Mouse (Mus musculus): Measurements from ENCODE around the gene Lrrc55.
"Not testable (repeated sequence)": the region's sequence is repeated elsewhere in the genome, so short reads cannot be mapped to it uniquely, and the experiment has no call there.

The Lrrc55 gene

DNA sequence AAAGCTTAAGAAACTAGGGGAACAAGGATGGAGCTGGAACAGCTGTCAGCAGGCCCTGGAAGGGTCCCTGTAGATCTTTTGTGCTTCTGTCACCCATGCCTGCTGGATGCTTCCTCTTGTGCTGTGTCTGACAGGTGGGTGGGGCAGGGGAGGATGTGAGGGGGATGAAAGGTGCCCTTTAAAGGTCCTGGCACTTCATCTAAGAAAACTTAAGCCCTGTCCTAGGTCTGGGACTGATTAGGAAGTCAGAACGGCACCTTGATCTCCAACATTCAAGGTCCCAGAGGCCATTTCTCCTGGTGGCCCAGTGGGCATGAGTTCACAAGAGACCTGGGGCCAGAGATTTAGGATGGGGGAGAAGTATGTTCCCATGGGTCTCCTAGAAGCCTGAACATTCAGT lies at the start of gene Lrrc55:
Lrrc55 (minus strand) TSS at position 297 of the 400 bp plus-strand sequence.
- DNase-seq (ENCODE audit: extremely low spot score, low spot score), result no peak

DNA sequence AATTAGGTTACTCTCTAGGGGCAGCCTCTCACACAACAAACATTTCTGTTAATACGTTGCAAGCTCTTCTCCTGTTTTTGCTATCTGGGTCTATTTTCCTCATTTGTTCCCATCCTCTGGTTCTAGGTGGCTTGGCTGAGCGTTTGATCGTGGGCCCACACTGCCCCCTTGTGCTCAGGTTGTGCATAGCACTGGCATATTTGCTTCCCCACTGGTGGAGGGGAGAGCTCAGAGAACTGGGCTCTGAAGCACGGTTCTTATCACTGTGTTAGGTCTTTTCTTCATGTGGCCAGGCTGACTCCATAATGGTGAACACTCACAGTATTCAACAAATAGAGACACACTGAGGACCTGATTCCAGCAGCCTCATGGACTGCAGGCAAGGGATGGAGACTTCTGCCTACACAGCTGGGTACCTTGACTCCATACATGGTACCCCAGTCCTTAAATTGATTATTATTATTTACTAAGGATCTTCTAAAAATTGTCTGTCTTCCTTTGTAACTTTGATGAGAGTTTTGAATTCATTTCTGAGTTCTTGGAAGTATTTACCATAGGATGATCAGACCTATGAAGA lies 49.6 kb upstream of the Lrrc55 start:
- DNase-seq (ENCODE audit: extremely low spot score, low spot score), result peak; percentile 83

DNA sequence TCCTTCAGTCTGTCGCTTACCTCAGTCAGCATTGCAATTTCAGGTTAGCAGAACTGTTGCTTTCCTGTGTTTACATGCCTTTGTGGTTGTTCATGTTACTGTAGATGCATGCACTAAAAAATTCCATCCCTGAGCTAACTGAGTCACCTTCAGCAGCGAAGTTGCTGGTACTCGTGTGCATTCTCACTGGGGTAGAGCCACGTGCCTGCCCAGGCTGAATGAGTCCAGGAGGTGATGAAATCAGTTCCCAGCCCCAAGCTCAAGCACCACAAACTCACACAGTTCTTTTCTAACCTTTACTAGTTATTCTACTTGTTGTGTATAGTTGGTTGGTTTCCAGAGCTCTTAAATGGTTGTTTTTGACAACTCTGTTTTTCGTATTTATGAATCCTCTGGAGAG lies 48.7 kb upstream of the Lrrc55 start:
- DNase-seq (ENCODE audit: extremely low spot score, low spot score), result no peak

DNA sequence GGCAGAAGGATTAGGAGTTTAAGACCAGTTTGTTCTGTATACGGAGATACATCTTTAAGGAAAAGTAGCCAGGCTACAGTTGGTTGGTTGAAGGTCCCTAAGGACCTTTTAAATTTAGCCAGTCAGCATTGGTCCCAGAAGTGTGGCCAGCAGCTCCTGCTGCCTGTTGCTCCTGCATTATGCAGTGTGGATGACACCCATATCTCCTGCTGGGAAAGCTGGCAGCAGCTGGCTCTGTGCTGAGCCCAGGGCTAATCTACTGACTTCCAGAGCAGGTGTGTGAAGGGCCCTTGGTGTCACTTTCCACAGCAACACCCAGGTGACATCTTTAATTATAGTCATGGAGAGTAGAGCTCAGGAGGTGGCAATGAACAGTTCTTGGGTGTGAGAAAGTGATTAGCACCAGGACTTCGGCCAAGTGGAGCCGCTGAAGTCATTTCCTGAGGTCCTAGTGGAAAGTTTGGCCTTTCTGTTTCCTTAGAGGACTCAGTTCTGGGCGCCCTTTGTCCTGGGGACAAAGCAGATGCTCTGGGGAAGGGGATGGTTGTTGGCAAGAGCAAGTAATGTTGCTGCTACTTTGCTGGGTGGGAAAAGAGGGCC lies 41.2 kb upstream of the Lrrc55 start:
- no peak for DNase-seq (ENCODE audit: extremely low spot score, low spot score)

DNA sequence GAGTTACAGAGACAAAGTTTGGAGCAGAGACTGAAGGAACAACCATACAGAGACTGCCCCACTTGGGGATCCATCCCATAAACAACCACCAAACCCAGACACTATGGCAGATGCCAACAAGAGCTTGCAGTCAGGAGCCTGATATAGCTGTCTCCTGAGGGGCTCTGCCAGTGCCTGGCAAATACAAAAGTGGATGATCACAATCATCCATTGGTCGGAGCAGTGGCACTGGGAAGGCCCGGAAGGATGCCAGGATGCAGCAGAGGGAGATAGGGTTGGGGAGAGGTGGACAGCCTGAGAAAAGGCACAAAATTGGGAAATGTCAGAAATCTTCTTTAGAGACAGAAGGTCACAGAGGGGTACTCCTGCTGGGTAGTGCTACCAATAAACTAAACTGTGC lies 40.2 kb upstream of the Lrrc55 start:
- not testable (repeated sequence) for DNase-seq (ENCODE audit: extremely low spot score, low spot score)

DNA sequence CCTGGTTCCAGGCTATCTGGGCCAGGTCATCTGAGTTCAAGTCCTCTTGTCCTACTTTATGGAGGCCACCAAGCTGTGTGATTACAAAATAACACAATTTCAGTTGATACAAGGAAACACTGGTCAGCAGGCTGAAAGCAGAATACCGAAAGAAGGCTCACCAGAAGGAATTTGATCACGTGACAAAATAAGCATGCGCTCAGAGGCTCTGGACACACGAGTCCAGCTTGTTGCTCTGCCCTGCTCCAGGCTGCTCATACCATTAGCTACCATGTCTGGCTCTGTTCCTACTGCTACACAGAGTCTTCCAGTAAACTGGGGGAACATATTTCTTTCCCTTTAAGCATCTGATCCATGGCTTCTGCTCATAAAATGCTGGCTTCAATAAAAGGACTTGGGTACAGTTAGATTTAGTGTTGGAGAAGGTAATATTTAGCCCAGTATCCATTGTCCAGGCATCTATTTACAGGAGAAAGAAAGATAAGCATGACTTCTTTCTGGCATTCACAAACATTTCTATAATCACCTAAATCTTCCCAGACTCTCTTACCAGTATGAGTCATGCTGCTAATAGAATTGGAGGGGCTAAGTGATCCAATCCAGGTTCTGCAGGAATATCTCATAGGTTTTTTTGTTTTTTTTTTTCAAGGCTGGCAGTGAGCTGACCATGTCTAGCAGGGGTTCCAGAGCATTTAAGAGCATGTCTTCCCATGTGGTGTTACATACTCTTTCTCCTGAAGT lies 33.9 kb upstream of the Lrrc55 start:
- no peak for DNase-seq (ENCODE audit: extremely low spot score, low spot score)

DNA sequence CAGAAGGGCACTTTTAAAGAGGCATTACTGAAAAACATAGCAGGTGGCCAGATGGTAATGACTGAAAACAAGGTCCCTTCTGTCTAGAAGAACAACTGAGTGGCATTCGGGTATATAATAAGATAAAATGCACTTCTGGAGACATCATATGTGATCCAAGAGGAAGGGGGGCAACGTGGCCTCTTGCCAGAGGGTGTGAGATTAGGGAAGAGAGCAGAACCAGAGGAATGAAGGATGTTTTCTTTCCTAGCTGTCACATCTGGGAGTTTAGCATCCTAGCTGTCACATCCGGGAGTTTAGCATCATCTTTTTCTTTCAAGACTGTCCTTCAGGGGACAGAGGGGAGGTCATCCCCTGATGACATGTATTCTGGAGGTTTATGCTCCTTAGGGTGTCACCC lies 32.6 kb upstream of the Lrrc55 start:
- no peak for DNase-seq (ENCODE audit: extremely low spot score, low spot score)

DNA sequence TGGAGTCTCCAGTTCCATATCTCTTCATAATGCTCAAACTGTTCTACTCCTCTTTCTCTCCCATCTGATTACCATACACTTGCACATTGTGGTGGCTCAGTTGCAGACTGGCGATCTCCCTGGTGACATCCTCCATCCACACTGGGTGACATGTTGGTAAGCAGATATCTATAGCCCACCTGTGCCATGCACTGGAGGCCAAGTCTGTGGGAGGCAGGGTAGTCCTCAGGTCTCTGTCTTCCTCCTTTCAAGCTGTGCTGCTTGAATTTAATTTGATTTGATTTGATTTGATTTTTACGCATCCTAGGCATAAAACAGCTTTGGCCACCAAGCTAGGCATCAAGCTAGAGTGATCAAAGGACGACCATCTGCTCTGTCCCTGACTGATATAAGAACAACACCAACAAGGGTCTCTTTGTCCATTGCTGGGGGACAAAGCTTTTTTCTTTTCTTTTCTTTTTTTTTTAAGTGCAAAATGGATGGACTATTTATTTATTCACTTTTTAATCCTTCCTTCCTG lies 30.9 kb upstream of the Lrrc55 start:
- no peak for DNase-seq (ENCODE audit: extremely low spot score, low spot score)

DNA sequence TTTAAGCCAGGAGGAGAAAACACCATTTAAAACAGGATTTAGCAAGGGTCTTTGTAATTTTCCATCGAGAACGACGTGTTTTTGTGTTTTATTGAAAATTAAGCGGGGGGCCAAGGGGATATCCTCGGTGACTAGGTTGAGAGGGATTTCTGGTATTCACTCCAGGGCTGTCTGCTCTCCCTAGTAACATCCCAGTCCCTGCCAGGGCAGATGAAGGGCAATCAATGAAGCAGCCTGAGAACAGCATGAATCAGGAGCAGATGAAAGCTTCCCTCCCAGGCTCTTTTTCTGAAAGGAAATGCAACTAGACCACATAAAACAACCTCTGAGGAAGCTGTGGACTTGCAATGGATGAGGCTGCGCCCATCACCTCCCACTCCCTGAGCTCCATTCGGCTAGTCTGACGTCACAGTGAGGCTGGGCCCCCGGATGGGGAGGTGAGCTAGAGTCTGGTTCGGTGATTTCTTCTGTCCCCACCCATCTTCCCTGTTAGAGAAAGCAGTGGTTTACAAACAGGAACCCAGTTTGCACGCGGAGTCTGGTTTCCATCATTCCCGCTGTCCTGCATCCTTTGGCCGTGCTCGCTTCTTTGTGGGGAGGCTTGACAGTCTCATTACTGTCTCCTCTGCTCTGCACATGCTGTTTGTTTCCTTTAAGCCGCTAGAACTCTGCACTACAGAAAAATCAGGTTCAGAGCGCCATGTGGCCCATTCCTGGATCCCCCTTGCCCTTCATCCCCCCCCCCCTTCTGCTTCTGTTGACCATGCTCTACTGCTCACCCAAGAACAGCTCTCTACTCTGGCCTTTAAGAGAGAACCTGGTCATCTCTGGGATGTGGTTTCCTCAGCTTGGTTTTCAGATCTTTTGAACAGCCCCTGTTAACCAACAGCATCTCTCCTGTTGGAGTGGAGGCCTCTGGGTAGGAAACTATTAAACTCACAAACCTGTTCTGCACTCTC lies 27.5 kb upstream of the Lrrc55 start:
- no peak for DNase-seq (ENCODE audit: extremely low spot score, low spot score)

DNA sequence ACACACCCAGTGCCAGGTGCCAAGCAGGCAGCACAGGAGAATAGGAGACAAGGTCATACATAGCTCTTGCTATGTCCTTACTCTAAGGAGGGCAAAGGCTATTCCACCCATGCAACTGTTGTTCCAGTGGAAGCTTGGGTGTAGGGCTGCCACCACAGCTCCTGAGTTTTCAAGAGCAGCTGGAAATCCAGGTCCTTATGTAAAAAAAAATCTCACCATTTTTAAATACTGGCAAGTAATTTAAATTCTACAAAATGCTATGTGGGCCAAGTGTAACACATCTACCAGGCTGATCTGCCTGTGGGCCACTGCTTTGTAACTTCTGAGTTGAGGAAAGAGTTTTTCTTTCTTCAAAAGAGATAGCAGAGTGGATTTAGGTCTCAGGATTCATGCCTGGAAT lies 19.6 kb upstream of the Lrrc55 start:
- DNase-seq (ENCODE audit: extremely low spot score, low spot score), result no peak

DNA sequence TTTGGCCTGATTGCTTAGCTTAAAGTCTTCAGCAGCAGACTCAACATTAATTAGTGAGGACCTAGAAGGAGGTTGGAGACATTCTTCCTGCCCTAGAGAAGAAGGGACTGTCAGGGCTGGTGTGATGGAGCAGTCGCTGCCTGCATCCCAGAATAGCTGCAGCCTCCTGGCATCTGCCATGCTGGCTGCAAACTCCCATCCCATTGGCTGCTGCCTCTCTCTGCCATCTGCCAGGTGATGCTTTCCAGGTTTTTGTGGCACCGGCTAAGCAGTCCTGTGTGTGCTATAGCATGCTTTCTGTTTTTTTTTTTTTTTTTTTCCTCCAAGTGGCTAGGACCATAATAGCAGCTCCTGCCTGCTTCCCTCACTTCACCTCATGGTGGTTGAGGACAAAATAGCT lies 16.7 kb upstream of the Lrrc55 start:
- no peak for DNase-seq (ENCODE audit: extremely low spot score, low spot score)

DNA sequence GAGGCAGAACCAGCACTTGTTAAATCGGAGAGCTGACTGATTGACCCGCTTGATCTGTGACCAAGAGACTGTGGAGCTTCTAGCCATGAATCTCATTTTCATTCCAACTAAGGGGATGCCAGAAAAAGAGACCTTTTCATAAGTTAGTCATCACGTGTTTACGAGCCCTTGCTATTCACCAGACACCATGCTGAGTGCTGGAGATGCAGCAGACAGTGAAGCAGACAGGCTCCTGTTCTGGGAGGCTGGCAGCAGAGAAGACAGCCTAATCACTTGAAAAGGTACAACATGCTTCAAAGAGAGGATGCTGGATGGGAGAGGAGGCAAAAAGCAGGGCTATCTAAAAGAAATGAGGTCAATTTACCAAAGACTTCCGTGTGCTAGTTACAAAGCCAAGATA lies 12.3 kb upstream of the Lrrc55 start:
- no peak for DNase-seq (ENCODE audit: extremely low spot score, low spot score)

DNA sequence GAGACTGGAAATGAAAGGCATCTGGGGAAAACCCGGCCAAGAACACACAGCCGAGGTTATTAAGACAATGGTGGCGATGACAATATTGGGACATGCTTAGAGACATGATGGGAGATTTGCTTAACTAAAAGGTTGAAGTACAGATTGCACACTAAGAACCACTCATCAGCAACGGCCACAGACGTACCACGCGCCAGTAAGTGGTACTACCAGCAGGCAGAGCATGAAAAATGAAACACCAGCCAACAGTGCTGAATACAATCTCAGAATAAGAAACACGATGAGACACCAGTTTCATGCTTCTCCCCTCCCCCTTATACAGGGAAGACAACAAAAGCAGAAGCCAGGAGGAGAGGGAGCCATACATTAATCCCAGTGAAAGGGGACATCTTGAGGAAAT lies 8.2 kb upstream of the Lrrc55 start:
- no peak for DNase-seq (ENCODE audit: extremely low spot score, low spot score)

DNA sequence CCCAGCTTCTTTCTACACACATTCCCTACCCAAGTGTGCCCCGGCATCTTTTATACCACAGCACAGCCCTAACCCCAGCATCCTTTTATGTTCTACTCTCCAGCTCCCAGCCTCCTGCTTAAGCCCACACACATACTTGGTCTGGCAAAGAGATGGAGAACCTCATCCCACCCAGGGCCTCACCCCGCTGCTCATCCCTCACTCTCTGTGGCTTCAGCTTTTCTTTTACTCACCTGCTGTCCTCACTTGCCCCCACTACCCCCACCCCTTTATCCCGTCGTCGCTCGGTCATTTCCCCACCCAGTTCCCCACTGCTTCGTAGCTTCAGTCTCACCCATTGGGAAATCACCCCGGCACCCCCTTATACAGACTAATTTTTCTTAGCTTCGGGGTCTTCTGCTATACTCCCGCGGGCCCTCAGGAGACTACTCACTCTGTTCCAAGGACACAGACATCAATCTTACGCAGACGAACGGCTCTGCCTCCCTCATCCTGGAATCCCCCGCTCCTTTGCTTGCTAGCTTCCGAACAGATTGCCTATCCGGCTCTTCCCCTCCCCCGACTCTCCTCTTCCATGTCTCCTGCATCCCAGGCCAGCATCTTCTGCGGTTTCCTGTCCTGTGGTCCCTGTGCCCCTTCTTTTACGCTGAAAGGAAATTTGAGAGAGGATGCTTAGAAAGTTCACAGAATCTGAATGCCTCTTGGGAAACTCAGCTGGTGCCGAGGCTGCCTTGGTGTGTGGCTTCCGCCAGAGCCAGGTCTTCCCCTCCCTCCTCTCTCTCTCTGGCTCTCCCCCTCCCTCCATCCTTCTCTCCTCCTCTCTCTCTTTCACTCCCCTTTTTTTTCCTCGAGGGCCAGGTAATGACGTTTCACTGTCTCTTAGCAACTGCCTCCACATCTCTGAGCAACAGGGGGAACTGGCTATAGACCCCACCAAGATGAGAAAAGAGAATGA lies 1.3 kb upstream of the Lrrc55 start:
- peak; percentile 50 for DNase-seq (ENCODE audit: extremely low spot score, low spot score)

DNA sequence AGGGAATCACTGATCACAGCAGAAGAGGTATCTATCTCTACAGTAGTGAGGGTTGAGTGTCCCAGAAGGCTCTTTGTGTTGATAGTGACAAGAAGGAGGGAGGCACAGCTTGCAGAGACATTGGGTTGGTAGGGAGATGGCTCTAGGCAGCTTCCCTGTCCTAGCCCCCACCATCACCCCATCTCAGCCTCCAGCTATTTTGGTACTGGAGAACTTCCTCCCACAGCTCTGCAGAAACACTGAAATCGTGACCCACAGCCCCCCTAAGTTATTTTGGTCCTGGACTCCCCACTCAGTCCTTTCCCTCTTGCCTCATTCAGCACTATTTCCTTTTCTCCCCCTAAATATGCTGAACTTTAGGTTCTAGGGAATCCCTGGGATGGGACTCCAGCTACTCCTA lies 2.4 kb downstream of the Lrrc55 start:
- no peak for DNase-seq (ENCODE audit: extremely low spot score, low spot score)

DNA sequence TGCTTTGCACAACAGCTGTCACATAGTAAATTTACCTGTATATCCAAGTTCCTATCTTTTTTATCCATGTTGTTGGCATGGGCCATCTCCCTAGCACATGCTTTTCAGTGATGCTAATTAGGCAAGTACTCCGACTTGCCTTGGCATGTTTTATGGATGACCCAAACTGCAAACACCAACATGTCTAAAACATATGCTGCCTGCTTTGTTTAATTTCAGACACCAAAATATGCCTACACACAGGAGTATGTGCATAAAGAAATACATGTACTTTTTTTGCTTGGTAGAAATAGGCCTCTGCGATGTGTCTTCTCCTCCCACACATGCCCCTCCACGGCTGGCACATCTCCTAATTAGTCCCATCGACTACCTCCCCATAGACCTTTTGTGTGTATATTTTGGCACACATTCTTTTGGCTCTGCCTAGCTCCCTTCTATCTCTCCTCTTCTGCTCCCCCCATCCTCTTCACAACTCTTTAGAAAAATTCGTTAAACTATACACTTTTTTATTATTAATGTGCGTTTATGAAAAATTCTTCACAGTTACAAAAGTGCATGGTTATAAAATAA lies 9.3 kb downstream of the Lrrc55 start:
- no peak for DNase-seq (ENCODE audit: extremely low spot score, low spot score)

DNA sequence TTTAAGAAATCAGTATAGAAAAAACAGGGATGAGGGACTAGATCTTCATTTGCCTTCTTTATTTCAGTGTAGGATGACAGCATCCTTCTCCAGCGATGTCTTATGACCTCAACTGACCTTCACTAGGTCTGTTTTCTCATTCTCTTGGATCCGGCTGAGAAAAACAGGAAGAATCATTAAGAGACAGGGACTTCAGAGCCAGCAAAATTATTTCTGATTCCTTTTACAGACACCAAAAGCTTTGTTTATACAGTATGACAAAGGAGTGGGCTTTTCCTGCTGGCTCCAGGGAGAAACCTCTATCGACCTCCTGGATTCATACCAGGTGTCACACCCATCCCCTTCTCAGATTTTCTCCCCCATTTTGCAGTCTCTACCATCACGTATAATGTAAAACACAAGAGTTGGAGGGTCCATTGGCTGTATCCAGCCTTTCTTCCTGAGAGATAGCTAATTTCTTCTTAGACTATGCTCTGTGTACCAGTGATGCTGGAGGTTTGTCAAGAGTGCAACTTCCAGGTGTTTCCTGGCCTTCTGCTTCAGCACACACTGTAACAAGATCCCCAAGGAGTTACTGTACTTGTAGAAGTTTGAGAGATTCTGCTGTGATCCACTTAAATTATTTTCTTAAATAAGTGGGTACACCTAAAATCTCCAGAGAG lies 18.7 kb downstream of the Lrrc55 start:
- no peak for DNase-seq (ENCODE audit: extremely low spot score, low spot score)

DNA sequence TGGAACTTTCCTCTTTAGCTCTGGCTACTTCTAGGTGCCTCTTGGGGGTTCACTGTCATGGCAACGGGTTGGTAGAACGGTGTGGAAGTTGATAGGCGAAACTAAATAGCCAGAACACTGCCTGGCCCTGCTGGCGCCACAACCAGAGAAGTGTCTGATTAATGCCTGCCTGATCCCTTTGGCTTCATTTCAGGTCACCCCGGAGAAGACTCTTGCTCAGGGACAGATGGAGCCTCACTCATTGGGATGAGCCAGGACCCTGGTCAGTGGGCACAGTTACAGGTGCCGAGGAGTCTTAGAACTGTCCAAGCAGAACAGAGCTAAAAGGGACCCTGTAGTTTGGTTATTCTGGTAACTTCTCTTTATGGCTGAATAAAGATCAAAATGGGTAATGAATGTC lies 23.5 kb downstream of the Lrrc55 start:
- no peak for DNase-seq (ENCODE audit: extremely low spot score, low spot score)

DNA sequence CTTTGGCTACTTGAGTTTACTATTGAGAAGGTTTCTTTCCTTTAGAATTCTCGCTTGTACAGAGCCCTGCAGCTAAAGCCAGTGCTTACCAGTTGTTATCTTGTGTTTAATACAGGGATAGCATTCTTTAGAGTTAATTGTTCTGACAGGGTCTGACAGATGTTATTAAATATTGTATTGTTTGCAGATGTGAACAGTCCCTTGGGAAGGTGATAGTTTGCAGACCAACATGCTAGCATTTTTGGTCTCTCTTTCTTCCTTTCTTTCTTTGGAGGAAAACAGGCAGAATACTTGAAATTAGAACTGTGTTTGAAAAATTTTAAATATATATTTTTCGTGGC lies 24.3 kb downstream of the Lrrc55 start:
- DNase-seq (ENCODE audit: extremely low spot score, low spot score), result no peak
